Mouse (Mus musculus) left cerebral cortex, postnatal 25 days (tissue): ENCODE measurements at regions not wholly inside any gene's neighbourhood (a gene's known extent, or its start where the extent isn't known, plus 50 kb on each side); places are given as distances from the start of the nearest gene placed in this dataset.
"Not testable (repeated sequence)": the region's sequence is repeated elsewhere in the genome, so short reads cannot be mapped to it uniquely, and the experiment has no call there.

ENCODE experiments used
- DNase-seq, 2 experiments: peaks; one replicate each; pipeline ENCODE4 v3.0.0; 2022; ENCODE audit warnings: low spot score in 2 of 2, mixed read lengths in 1 of 2
- intact Hi-C: fragments of 180-260 bp; cut with DNase I; formaldehyde crosslinking; loops from one replicate; pipeline ENCODE4 v1.15.1; 2025

DNA sequence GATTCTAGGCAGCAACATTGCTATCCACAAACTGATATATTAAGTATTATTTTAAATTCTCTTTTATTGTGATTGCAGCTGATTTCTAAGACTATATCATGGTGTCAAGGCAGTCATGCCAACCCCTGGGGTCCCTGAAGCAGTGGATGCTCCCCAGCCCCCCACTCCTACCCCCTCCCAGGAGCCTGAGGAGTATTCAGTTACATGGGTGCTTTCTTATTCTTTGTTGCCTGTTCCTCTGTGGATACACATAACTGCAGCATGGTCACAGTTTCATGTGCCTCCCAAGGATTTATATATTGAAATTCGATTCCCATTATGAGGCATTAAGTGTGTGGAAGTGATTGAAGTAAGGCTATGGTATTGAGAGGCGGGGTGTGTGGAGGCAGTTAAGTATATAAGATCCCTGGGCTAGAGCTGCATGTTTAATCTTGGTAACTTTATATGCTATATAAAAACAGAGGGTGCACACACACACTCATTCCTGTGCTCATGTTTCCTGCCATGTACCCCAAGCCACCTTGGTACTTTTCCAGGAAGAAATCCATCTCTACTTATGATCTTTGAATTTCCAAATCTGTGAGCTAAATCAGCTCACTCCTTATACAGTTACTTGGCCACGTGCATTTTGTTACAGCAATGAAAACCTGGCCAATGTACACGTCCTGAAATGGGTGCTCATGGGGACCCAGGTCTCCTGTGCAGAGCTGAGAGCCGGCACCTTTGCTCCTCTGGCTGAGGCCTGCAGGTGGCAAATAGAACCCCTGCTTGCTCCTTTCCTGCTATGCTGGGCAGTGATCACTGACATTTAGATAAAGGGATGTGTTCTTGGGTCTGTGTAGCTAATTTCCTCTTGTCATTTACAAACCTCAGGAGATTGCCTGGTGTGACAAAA lies 259.0 kb downstream of the Nek10 start:
- no peak for DNase-seq
- intact Hi-C loops: no loop called here

DNA sequence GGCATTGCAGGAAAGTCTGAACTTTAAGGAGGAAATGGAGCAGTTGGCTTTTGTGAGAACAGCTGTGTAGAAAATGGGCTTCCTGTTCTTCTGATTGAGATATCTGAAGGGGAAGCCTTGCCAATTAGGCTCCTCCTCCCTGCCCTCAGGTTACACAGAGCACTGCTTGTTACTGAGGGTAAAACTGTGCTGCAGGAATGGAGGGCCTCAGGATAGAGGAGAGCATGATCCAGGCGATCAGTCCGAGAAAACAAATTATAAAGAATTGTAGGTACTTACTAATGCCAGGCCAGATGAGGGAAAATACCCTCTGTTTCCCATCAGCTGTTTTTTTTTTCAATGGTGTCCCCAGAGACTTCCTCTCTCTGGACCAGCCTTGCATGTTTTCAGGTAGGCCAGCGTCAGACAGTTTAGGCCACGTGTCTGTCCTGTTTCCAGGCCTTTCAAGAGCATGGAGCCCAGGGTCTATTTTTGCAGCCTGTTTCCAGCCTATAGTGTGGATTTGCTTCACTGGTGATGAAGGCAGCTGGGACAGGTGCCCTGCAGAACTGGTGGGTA lies 259.7 kb downstream of the Nek10 start:
- DNase-seq: peak in 1 of 2 experiments; percentile 13
- intact Hi-C loops: no loop called here

DNA sequence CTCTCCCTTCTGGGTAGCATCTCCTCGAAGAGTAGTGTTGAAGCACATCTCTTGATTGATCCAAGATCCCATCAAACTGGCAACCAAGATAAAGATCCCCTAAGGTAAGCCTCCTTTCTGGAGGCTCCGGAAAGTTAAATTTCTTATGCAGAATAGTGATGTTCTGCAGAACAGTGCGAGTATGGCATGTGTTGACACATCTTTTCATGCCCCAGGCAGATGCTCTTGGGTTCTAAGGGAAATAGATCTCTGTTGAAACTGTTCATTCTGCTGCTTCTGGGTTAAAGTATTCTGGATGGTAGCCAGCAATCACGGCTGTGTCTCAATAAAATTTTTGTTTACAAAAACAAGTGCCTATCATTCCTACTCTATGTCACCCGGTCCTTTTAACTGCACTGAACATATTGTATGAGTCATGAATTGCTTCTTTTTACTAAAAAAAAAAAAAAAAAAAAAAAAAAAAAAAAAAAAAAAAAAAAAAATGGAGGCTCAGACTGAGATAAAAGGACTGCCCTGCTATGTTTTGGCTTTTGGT lies 261.8 kb downstream of the Nek10 start:
- DNase-seq: peak in 1 of 2 experiments; percentile 42

DNA sequence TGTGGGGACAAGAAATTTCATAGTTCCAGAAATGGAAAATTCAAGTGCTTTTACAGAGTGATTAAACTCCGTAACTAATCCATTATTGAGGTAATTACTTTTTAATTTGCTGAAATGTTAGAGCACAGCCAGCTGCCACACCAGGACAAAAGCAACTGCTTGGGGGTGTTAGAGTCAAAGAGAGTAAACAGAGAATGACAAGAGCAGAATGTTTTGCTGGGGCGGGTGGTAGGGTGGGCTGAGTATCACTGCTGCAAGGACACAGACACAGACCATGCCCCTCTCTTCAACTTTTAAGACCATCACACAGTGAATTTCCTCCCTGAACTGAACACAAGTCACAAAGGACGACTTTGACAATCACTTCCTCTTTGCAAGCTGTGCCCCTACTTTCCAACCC lies 272.7 kb downstream of the Nek10 start:
- intact Hi-C loops: no loop called here

More for the DNA sequence above, 261.8 kb downstream of the Nek10 start:
- intact Hi-C loops: no loop called here

DNA sequence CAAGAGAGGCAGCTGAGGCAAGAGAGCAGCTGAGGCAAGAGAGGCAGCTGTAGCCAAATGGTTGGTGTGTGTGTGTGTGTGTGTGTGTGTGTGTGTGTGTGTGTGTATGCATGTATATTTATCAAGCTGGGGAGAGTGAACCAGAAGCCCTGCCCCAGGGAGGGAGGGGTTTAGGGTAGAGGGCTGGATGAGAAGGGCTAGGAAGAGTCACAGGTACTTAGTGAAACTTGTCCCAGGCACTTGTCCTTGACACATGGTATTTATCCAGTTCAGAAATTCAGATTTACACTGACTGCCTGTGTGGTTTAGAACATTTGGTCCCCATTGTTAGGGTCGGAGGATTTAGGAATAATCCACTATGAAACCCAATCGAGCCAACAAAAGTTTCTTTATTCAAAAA lies 279.7 kb downstream of the Nek10 start:
- intact Hi-C loops: no loop called here
- no peak for DNase-seq

More for the DNA sequence above, 272.7 kb downstream of the Nek10 start:
- DNase-seq: no peak

DNA sequence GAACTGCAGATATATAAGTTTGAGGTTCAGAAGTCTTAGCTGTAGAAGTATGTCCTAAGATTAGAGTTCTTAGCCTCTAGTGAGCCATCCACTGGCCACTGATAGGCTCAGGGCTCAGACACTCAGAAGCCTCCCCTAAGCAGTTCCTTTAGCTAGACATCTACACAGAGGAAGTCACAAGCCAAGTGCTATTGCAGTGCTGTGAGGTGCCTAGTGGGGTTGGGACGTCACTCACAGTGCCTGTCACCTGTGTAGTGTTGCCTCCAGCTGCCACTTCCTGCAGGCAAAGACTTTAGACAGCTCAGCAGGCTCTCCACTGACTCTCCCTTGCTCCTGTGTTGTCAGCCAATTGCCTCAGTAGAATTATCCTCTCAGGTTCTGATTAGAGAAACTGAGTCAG lies 280.6 kb downstream of the Nek10 start:
- DNase-seq: no peak
- intact Hi-C loops: no loop called here

DNA sequence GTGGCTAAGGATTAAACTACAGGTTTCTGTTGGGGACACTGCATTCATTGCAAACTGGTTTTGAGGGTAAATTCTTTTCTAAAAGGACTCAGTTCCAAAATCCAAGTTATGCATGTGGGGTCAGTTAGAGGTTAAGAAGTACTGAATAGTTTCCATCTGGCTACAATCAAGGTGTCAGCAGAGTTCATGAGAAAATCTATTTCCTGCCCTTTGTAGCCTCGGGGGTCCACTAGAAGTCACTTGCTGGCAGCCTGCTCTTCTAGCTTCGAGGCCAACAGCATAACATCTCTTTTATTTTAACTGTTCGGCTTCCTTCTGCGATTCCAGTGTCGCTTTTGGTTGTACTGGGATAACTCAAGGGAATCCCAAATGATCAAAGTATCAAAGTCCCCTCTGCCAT lies 283.8 kb downstream of the Nek10 start:
- intact Hi-C loops: no loop called here
- no peak for DNase-seq

DNA sequence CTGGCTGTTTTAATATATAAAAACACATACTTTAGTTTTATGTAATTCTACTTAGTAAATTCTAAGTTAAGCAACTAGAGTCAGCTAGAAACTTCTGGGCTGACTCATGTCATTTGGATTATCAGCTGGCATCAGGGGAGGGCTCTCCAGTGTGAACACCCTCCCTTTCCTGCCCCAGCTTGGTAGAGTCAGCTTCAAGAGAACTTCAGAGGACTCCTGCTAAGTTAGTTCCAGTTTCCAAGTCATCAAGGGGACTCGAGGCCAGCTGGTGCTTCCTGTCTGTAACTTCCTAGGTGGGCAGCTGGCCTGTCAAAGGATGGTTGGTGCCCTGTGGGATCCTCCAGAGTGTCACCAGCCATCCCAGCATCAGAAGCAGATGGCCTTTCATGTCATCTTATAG lies 293.6 kb downstream of the Nek10 start:
- DNase-seq: no peak
- intact Hi-C loops: no loop called here

DNA sequence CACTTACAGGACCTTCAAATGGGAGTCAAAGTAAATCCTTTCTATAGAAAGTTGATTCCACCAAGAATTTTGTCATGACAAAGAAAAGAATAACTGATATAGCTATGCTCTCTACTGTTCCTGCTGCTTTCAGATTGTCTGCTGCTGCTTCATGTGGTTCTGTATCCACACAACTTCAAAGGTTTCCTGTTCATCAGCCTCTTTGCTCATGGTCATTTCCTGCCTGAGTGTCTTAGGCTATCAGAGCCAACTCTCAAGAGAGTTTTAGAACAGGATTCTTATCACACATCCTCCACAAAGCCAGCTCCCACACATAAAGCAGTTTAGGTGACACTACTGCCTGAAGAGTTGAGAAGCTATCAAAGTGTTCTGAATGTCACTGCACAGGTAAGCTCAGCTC lies 296.7 kb downstream of the Nek10 start:
- intact Hi-C loops: no loop called here
- DNase-seq: no peak

DNA sequence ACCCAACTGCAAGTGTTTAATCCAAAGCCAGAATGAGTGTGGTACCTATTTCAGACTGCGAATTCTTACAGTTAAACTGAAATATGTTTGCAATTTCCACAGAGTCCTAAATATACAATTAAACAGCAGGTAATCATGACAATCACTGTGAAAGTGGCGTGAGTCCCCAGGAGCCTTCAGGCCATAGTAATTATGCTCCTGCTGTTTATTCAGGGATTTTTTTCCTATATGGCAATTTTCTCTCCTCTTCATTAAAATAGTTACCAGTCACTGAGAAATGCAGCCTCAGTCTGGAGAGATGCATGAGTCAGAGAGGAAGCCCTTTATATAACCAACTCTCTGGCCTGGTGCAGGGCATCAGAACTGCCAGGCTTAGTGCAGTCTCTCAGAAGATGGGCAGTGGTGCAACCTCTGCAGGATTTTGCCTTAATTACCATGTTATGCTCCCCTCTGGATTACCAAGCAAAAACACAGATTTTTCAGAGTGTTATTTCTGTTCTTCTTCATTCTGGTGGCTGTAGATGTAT lies 304.6 kb downstream of the Nek10 start:
- DNase-seq: peak; percentile 13 to 66
- intact Hi-C loops: no loop called here

DNA sequence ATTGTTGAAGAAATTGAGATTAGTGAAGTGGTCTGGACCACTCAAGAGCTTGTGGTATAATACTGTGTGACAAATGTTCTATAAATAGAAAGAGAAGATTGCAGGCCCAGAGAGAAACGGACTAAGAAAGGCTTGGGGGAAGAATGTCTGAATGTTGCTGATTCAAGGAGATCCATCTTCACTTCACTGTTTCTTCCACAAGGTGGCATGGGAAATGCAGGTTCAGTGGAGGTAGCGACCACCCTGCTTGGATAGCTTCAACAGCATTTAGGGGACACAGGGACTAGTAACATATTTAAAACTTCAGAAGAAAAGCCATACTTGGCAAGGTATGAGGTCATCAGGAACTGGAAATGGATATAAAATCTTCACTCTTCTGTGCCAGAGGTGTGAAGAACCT lies 316.5 kb downstream of the Nek10 start:
- DNase-seq: peak in 1 of 2 experiments; percentile 24
- intact Hi-C loops: no loop called here

DNA sequence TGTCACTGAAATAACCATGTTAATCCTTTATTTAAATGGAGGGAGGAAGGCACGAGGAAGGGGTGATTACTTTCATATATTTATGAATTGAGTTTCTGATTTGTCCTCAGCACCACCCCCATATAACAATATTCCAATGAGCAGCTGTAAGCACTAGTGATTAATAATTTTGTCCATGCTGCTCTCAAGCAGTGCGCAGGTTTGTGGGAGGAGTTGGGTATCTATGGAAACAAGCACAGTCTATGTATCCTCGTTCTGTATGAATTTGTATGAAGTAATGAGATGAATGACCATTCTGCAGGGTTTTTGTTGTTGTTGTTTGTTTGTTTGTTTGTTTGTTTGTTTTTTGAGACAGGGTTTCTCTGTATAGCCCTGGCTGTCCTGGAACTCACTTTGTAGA lies 310.6 kb downstream of the Lrrc3b start:
- intact Hi-C loops: no loop called here
- no peak for DNase-seq

DNA sequence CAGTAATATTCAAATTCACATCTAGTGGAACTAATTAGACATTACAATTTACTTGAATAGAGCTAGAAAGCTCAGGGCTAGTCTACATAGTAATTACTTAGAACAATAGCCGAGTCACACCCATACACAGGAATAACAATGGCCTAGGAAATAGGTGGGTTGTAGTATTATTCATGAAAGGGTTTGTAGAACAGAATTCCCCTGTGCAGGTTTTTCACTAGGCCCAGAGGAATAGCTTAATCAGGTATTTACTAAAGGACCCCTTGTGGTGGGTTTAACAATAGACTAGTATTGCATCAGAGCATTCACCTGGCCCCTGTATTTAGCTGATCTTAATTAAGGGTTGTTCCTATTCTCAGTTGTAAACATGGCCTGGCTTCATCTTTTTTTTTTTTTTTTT lies 297.9 kb downstream of the Lrrc3b start:
- DNase-seq, intact Hi-C loops: not testable (repeated sequence)

DNA sequence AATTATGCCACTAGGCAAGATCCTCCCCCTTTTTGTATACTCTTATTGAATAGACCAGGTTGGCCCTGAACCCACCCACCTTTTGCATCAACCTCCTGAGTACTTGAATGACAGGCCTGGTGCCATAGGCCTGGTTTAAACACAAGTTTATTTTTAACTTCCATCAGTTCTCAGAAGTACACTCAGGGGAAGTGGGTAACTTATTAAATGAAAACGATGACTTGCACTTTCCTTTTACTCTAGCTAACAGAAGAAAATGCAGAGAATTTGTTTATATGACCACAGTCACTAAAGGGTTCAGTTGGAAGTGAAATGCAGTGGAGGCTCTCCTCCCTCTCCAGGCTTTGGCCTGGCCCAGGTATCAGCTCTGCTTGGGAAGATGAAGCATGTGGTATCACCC lies 295.9 kb downstream of the Lrrc3b start:
- DNase-seq: no peak
- intact Hi-C loops: no loop called here

DNA sequence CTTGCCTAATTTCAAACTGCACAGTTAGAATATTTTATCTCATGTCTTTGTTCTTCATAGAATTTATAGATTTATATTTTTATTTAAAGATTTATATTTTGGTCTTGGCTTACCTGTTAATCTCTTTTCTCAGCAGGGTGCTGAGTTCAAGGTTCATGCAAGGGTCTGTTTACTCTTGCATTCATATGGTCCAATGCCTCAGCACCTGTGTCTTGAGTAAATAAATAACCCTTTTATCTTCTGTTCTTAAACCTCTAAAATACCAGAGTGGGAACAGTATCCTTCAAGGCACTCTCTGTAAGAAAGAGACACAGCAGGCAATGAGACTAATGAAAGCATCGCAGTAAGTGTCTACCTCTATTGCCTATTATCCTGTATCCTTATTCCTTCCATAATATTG lies 290.3 kb downstream of the Lrrc3b start:
- intact Hi-C loops: no loop called here
- DNase-seq: no peak
